Mouse (Mus musculus) lung, postnatal 0 days (tissue): ENCODE measurements at regions not wholly inside any gene's neighbourhood (a gene's known extent, or its start where the extent isn't known, plus 50 kb on each side); places are given as distances from the start of the nearest gene placed in this dataset.

Experiments used
- CTCF ChIP-seq: IDR thresholded peaks from 2 replicates; pipeline ENCODE4 v1.5.1; 2016; ENCODE audit warnings: antibody characterized with exemption, mild to moderate bottlenecking
- EP300 ChIP-seq: IDR thresholded peaks from 2 replicates; pipeline ENCODE4 v1.6.1; 2016; ENCODE audit warnings: antibody characterized with exemption, mild to moderate bottlenecking, control low read depth

GRCm38 (mm10) chr16:49497521-49498010 is 201.5 kb upstream of the Ift57 start:
- TF ChIP-seq CTCF, result no peak
- TF ChIP-seq EP300, result no peak
